7 mouse cellular contexts compared by ENCODE assay signal in genomic region chr14:114948341-114949155, GRCm38 (mm10).
DNase-seq lines count a peak whose midpoint lies in the region; ATAC-seq lines count a peak whose summit lies in the region.

No protein-coding gene starts in this region.

- peak overlapping the region; percentile 53 for H3K9ac ChIP-seq in heart, embryonic 12.5 days
- no peak overlapping the region for H3K9ac ChIP-seq in limb, embryonic 12.5 days (replicated peaks)
- peak overlapping the region; percentile 34 for H3K9ac ChIP-seq in midbrain, embryonic 14.5 days (replicated peaks; ENCODE audit: low read length)

- peak overlapping the region; percentile 53 for H3K4me2 ChIP-seq in heart, embryonic 12.5 days
- H3K4me2 ChIP-seq in limb, embryonic 12.5 days: no peak overlapping the region
- peak overlapping the region; percentile 55 for H3K4me2 ChIP-seq in midbrain, embryonic 14.5 days (ENCODE audit: low read length)

- DNase-seq in midbrain, embryonic 14.5 days: peak; percentile 54
- DNase-seq in thymus, postnatal 36 days: peak; percentile 27 to 32
- DNase-seq in adrenal gland, postnatal 36 days: no peak

- H3K4me3 ChIP-seq in heart, embryonic 12.5 days: peak overlapping the region; percentile 30
- no peak overlapping the region for H3K4me3 ChIP-seq in limb, embryonic 12.5 days (replicated peaks)
- H3K4me3 ChIP-seq in midbrain, embryonic 14.5 days (replicated peaks; ENCODE audit: low read depth, low read length): peak overlapping the region; percentile 26

- 36% methylated on average over 21 of the region's 21 CpGs for WGBS in heart, embryonic 12.5 days
- 67% methylated on average over 21 of the region's 21 CpGs for WGBS in limb, embryonic 12.5 days
- 29% methylated on average over 21 of the region's 21 CpGs for WGBS in midbrain, embryonic 14.5 days

- peak overlapping the region; percentile 34 for H3K27ac ChIP-seq in heart, embryonic 12.5 days (ENCODE audit: poor library complexity, severe bottlenecking)
- peak overlapping the region; percentile 53; the same call in 1 of the 2 replicates for H3K27ac ChIP-seq in limb, embryonic 12.5 days
- 0 out of 2 replicates have a peak overlapping the region, but pooled peaks have one; percentile 37 for H3K27ac ChIP-seq in midbrain, embryonic 14.5 days (replicated peaks; ENCODE audit: low read depth, low read length)

- no peaks in the 10 kb centered on the region for H3K9me3 ChIP-seq in heart, embryonic 12.5 days (replicated peaks)
- H3K9me3 ChIP-seq in limb, embryonic 12.5 days: no peaks in the 10 kb centered on the region
- no peaks in the 10 kb centered on the region for H3K9me3 ChIP-seq in midbrain, embryonic 14.5 days (ENCODE audit: control insufficient read depth, low read length)

- no peaks in the 10 kb centered on the region for H3K27me3 ChIP-seq in heart, embryonic 12.5 days (replicated peaks)
- no peaks in the 10 kb centered on the region for H3K27me3 ChIP-seq in limb, embryonic 12.5 days
- no peaks in the 10 kb centered on the region; the same call in 1 of the 2 replicates for H3K27me3 ChIP-seq in midbrain, embryonic 14.5 days (ENCODE audit: control insufficient read depth, insufficient read depth, low read length)

- H3K4me1 ChIP-seq in heart, embryonic 12.5 days (replicated peaks): peaks cover 10% of the 10 kb centered on the region
- peaks cover 23% of the 10 kb centered on the region for H3K4me1 ChIP-seq in limb, embryonic 12.5 days (replicated peaks)
- H3K4me1 ChIP-seq in midbrain, embryonic 14.5 days (ENCODE audit: control insufficient read depth, insufficient read depth, low read length): peaks cover 15% of the 10 kb centered on the region

- peak; percentile 58 for ATAC-seq in CD4-positive, CD25-positive, alpha-beta regulatory T cell, adult 4 months
- ATAC-seq in activated CD4-positive, CD25-positive, alpha-beta regulatory T cell, adult 4 months: peak; percentile 41
- peak; percentile 75 for ATAC-seq in heart, embryonic 12.5 days (ENCODE audit: insufficient number of reproducible peaks, low FRiP score)
- ATAC-seq in limb, embryonic 12.5 days (ENCODE audit: insufficient number of reproducible peaks, insufficient read depth, low FRiP score, low TSS enrichment, low read depth): no peak
- no peak for ATAC-seq in midbrain, embryonic 14.5 days (ENCODE audit: low FRiP score, low TSS enrichment)

- no peaks in the 10 kb centered on the region for H3K36me3 ChIP-seq in heart, embryonic 12.5 days
- no peaks in the 10 kb centered on the region for H3K36me3 ChIP-seq in limb, embryonic 12.5 days
- no peaks in the 10 kb centered on the region for H3K36me3 ChIP-seq in midbrain, embryonic 14.5 days (ENCODE audit: control insufficient read depth, insufficient read depth, low read length)

Comparison
In these comparisons a context has a peak if more than half of its experiments do, and no peak if none do; other contexts are left out.
1. ATAC-seq: peak in CD4-positive, CD25-positive, alpha-beta regulatory T cell, adult 4 months (single experiment), activated CD4-positive, CD25-positive, alpha-beta regulatory T cell, adult 4 months (single experiment) and heart, embryonic 12.5 days (single experiment); none in limb, embryonic 12.5 days (single experiment) and midbrain, embryonic 14.5 days (single experiment).
2. DNase-seq: peak in midbrain, embryonic 14.5 days (single experiment) and thymus, postnatal 36 days (2 of 2); none in adrenal gland, postnatal 36 days (0 of 2).
3. Peak in every context shown above with its lines, with median percentiles within 50 percentile points of each other: H3K27ac ChIP-seq.